Mouse (Mus musculus) common myeloid progenitor, adult 5-6 weeks (primary cell): ENCODE results near the gene Tcte2. TPM values are rescaled to one million over a fixed set of nuclear protein-coding genes. Genes with fewer than 3 reads are reported as not detected.
"Not testable (repeated sequence)": the region's sequence is repeated elsewhere in the genome, so short reads cannot be mapped to it uniquely, and the experiment has no call there.

Source experiments
- ATAC-seq: replicated peaks from 2 replicates; pipeline ENCODE4 v1.8.0; 2016; ENCODE audit warnings: low read depth, mild to moderate bottlenecking, moderate TSS enrichment, inconsistent platforms; ENCODE audit not compliant: poor library complexity, severe bottlenecking
- total RNA-seq: library from RNA; stranded (forward); fragments of 200-1000, 187-1606 nt; gene quantifications from 2 replicates; pipeline ENCODE4 v1.2.3, GENCODE M21; 2017

Tcte2 gene
- not detected in 2 replicates for total RNA-seq

GRCm38 (mm10) chr17:13761179-13761913 lies at the start of gene Tcte2:
Tcte2 (minus strand) TSS chr17:13761825.
- ATAC-seq, result peak; percentile 26; the same call in 1 of the 2 replicates

GRCm38 (mm10) chr17:13806016-13806415 lies 44.4 kb upstream of the Tcte2 start:
- no peak for ATAC-seq

GRCm38 (mm10) chr17:13802836-13803408 lies 41.3 kb upstream of the Tcte2 start:
- no peak for ATAC-seq

GRCm38 (mm10) chr17:13797691-13798090 lies 36.1 kb upstream of the Tcte2 start:
- ATAC-seq, result no peak

GRCm38 (mm10) chr17:13790033-13790432 lies 28.4 kb upstream of the Tcte2 start:
- not testable (repeated sequence) for ATAC-seq

GRCm38 (mm10) chr17:13783469-13783868 lies 21.8 kb upstream of the Tcte2 start:
- ATAC-seq, result no peak

- ATAC-seq, result no peak
Measured at GRCm38 (mm10) chr17:13781948-13782347, 20.3 kb upstream of the Tcte2 start.

GRCm38 (mm10) chr17:13778865-13779264 lies 17.2 kb upstream of the Tcte2 start:
- ATAC-seq, result no peak

GRCm38 (mm10) chr17:13777676-13778075 lies 16.1 kb upstream of the Tcte2 start:
- no peak for ATAC-seq

- ATAC-seq, result 0 out of 2 replicates have a peak, but pooled peaks have one; percentile 47
Measured at GRCm38 (mm10) chr17:13769256-13769655, 7.6 kb upstream of the Tcte2 start.

GRCm38 (mm10) chr17:13768531-13768930 lies 6.9 kb upstream of the Tcte2 start:
- ATAC-seq, result no peak

- ATAC-seq, result not testable (repeated sequence)
Measured at GRCm38 (mm10) chr17:13764911-13765310, 3.3 kb upstream of the Tcte2 start.

- no peak for ATAC-seq
Measured at GRCm38 (mm10) chr17:13763819-13764218, 2.2 kb upstream of the Tcte2 start.

- ATAC-seq, result peak; percentile 41; the same call in 1 of the 2 replicates
Measured at GRCm38 (mm10) chr17:13760675-13761178, 898 bp downstream of the Tcte2 start.

- ATAC-seq, result peak; percentile 74
Measured at GRCm38 (mm10) chr17:13759853-13760627, 1.6 kb downstream of the Tcte2 start, which contains the start of gene Afdn. Afdn (plus strand) TSS chr17:13760539.

- ATAC-seq, result no peak
Measured at GRCm38 (mm10) chr17:13759156-13759852, 2.3 kb downstream of the Tcte2 start.

- 0 out of 2 replicates have a peak, but pooled peaks have one; percentile 7 for ATAC-seq
Measured at GRCm38 (mm10) chr17:13758586-13758985, 3.0 kb downstream of the Tcte2 start.

GRCm38 (mm10) chr17:13754940-13755339 lies 6.7 kb downstream of the Tcte2 start:
- ATAC-seq, result no peak

GRCm38 (mm10) chr17:13753918-13754317 lies 7.7 kb downstream of the Tcte2 start:
- no peak for ATAC-seq

- no peak for ATAC-seq
Measured at GRCm38 (mm10) chr17:13749027-13749426, 12.6 kb downstream of the Tcte2 start.
